Mouse (Mus musculus) testis, adult 2 months (tissue): Measurements from ENCODE around the gene Hrct1. TPM values are rescaled to one million over a fixed set of nuclear protein-coding genes. Genes with fewer than 3 reads are reported as not detected.

Experiments used
- H3K27ac ChIP-seq: fragments of 200-500 bp; 2 replicates; pipeline ENCODE4 v1.5.1; 2012; ENCODE audit warnings: low read depth, low read length; ENCODE audit not compliant: control insufficient read depth, insufficient read depth
- H3K27me3 ChIP-seq: fragments of 200-500 bp; 2 replicates; pipeline ENCODE4 v1.6.1; 2012; ENCODE audit warnings: mild to moderate bottlenecking, low read length, moderate library complexity; ENCODE audit not compliant: control insufficient read depth, insufficient read depth
- H3K36me3 ChIP-seq: fragments of 200-500 bp; 2 replicates; pipeline ENCODE4 v1.6.1; 2012; ENCODE audit warnings: mild to moderate bottlenecking, low read length; ENCODE audit not compliant: control insufficient read depth, insufficient read depth
- H3K4me1 ChIP-seq: fragments of 200-500 bp; 2 replicates; pipeline ENCODE4 v1.6.1; 2012; ENCODE audit warnings: low read length; ENCODE audit not compliant: control insufficient read depth, insufficient read depth
- H3K4me3 ChIP-seq: fragments of 200-500 bp; 2 replicates; pipeline ENCODE4 v1.5.1; 2012; ENCODE audit warnings: low read depth, mild to moderate bottlenecking, low read length, moderate library complexity, mixed read lengths; ENCODE audit not compliant: control insufficient read depth
- CTCF ChIP-seq: fragments of 200-500 bp; IDR thresholded peaks from 2 replicates; pipeline ENCODE4 v1.5.1; 2012; ENCODE audit warnings: low read depth, mild to moderate bottlenecking, inconsistent platforms, low read length, moderate library complexity; ENCODE audit not compliant: control insufficient read depth, insufficient read depth, insufficient replicate concordance
- POLR2A ChIP-seq: fragments of 200-500 bp; IDR thresholded peaks from 2 replicates; pipeline ENCODE4 v1.6.1; 2012; ENCODE audit warnings: low read depth, mild to moderate bottlenecking, inconsistent platforms, low read length, moderate library complexity; ENCODE audit not compliant: control insufficient read depth
- polyA plus RNA-seq: library from polyadenylated mRNA; depleted of rRNA; stranded (reverse); fragments of >200 nt; gene quantifications from 2 replicates; pipeline ENCODE4 v1.2.3, GENCODE M21; 2012; rRNA removed

Gene Hrct1
- polyA plus RNA-seq, 1 experiment, result 0.62 TPM

- H3K4me3 ChIP-seq, result no peak overlapping the region
- H3K27ac ChIP-seq, result no peak overlapping the region
- no peaks in the 10 kb centered on the region for H3K36me3 ChIP-seq
- peaks cover 3% of the 10 kb centered on the region; the same call in 1 of the 2 replicates for H3K4me1 ChIP-seq
- no peaks in the 10 kb centered on the region for H3K27me3 ChIP-seq
- peak; percentile 11; the same call in 1 of the 2 replicates for TF ChIP-seq CTCF
- no peak for TF ChIP-seq POLR2A
Observed at GRCm38 (mm10) chr4:43761336-43761735, 34.3 kb downstream of the Hrct1 start.

GRCm38 (mm10) chr4:43763410-43763809, 36.4 kb downstream of the Hrct1 start:
- H3K27ac ChIP-seq, result no peak overlapping the region
- no peaks in the 10 kb centered on the region for H3K27me3 ChIP-seq
- no peaks in the 10 kb centered on the region for H3K36me3 ChIP-seq
- no peak overlapping the region for H3K4me3 ChIP-seq
- peaks cover 3% of the 10 kb centered on the region; the same call in 1 of the 2 replicates for H3K4me1 ChIP-seq
- TF ChIP-seq CTCF, result peak; percentile 29; the same call in 1 of the 2 replicates
- no peak for TF ChIP-seq POLR2A

- Histone ChIP-seq H3K36me3 (no peaks in the 10 kb centered on the region), H3K27ac (no peak overlapping the region), H3K4me1 (no peaks in the 10 kb centered on the region), H3K27me3 (no peaks in the 10 kb centered on the region), H3K4me3 (no peak overlapping the region)
- TF ChIP-seq POLR2A (no peak), CTCF (no peak)
Observed at GRCm38 (mm10) chr4:43768341-43768740, 41.4 kb downstream of the Hrct1 start.

GRCm38 (mm10) chr4:43769374-43769773, 42.4 kb downstream of the Hrct1 start:
- H3K27ac ChIP-seq, result no peak overlapping the region
- no peak for TF ChIP-seq CTCF
- TF ChIP-seq POLR2A, result no peak
- H3K27me3 ChIP-seq, result no peaks in the 10 kb centered on the region
- no peak overlapping the region for H3K4me3 ChIP-seq
- H3K4me1 ChIP-seq, result no peaks in the 10 kb centered on the region
- H3K36me3 ChIP-seq, result no peaks in the 10 kb centered on the region

- TF ChIP-seq CTCF (no peak), POLR2A (no peak)
- no peaks in the 10 kb centered on the region for H3K36me3 ChIP-seq
- no peaks in the 10 kb centered on the region for H3K4me1 ChIP-seq
- H3K27me3 ChIP-seq, result no peaks in the 10 kb centered on the region
- no peak within 1 kb of the TSS for H3K4me3 ChIP-seq
- no peak within 1 kb of the TSS for H3K27ac ChIP-seq
Observed at GRCm38 (mm10) chr4:43770909-43771308, 43.9 kb downstream of the Hrct1 start, which contains the start of gene Olfr159. TSS of gene Olfr159 (minus strand) at chr4:43771009.

GRCm38 (mm10) chr4:43771626-43772025, 44.6 kb downstream of the Hrct1 start:
- no peak overlapping the region for H3K27ac ChIP-seq
- TF ChIP-seq CTCF (no peak), POLR2A (no peak)

GRCm38 (mm10) chr4:43772304-43772703, 45.3 kb downstream of the Hrct1 start:
- no peak for TF ChIP-seq POLR2A
- TF ChIP-seq CTCF, result no peak
- Histone ChIP-seq H3K36me3 (no peaks in the 10 kb centered on the region), H3K4me3 (no peak overlapping the region)

More at GRCm38 (mm10) chr4:43771626-43772025, 44.6 kb downstream of the Hrct1 start:
- Histone ChIP-seq H3K27me3 (no peaks in the 10 kb centered on the region), H3K4me1 (no peaks in the 10 kb centered on the region), H3K36me3 (no peaks in the 10 kb centered on the region), H3K4me3 (no peak overlapping the region)

More at GRCm38 (mm10) chr4:43772304-43772703, 45.3 kb downstream of the Hrct1 start:
- H3K4me1 ChIP-seq, result no peaks in the 10 kb centered on the region
- no peaks in the 10 kb centered on the region for H3K27me3 ChIP-seq
- no peak overlapping the region for H3K27ac ChIP-seq

Other genes starting within 250 kb of the Hrct1 start
- gene Sit1, start 243.5 kb upstream of the Hrct1 start, polyA plus RNA-seq, result not detected in 2 replicates
- gene Ccdc107, start 234.3 kb upstream of the Hrct1 start, polyA plus RNA-seq, result 33.5 and 46.6 TPM in 2 replicates
- gene Arhgef39, start 227.5 kb upstream of the Hrct1 start, polyA plus RNA-seq, result 26.6 and 27.3 TPM in 2 replicates
- gene Car9, start 220.2 kb upstream of the Hrct1 start, polyA plus RNA-seq, result 0.07 and 0.38 TPM in 2 replicates
- 6.0 and 22.9 TPM in 2 replicates for gene Tpm2, start 203.4 kb upstream of the Hrct1 start, polyA plus RNA-seq
- gene Creb3, start 164.9 kb upstream of the Hrct1 start, polyA plus RNA-seq, result 27.9 and 35.0 TPM in 2 replicates
- 44.9 and 51.8 TPM in 2 replicates for gene Tln1, start 164.5 kb upstream of the Hrct1 start, polyA plus RNA-seq
- gene Rgp1, start 148.5 kb upstream of the Hrct1 start, polyA plus RNA-seq, result 36.8 and 37.6 TPM in 2 replicates
- 61.0 and 65.0 TPM in 2 replicates for gene Gba2, start 148.3 kb upstream of the Hrct1 start, polyA plus RNA-seq
- 0.83 and 1.1 TPM in 2 replicates for gene Msmp, start 142.7 kb upstream of the Hrct1 start, polyA plus RNA-seq
- 2.6 and 4.0 TPM in 2 replicates for gene Npr2, start 95.3 kb upstream of the Hrct1 start, polyA plus RNA-seq
- 112 and 124 TPM in 2 replicates for gene Spag8, start 73.6 kb upstream of the Hrct1 start, polyA plus RNA-seq
- gene Hint2, start 70.7 kb upstream of the Hrct1 start, polyA plus RNA-seq, result 11.6 and 14.3 TPM in 2 replicates
- gene Tmem8b, start 58.2 kb upstream of the Hrct1 start, polyA plus RNA-seq, result 55.7 and 59.7 TPM in 2 replicates
- gene Fam221b, start 58.0 kb upstream of the Hrct1 start, polyA plus RNA-seq, result 182 and 185 TPM in 2 replicates
- not detected in 2 replicates for gene Olfr70, start 26.4 kb upstream of the Hrct1 start, polyA plus RNA-seq
- not detected in 2 replicates for gene Olfr71, start 16.9 kb upstream of the Hrct1 start, polyA plus RNA-seq
- 3.0 and 4.6 TPM in 2 replicates for gene Spaar, start 2.8 kb downstream of the Hrct1 start, polyA plus RNA-seq
- gene Olfr159, start 43.8 kb downstream of the Hrct1 start, polyA plus RNA-seq, result not detected in 2 replicates
- not detected in 2 replicates for gene Olfr156, start 96.7 kb downstream of the Hrct1 start, polyA plus RNA-seq
- gene Olfr157, start 113.0 kb downstream of the Hrct1 start, polyA plus RNA-seq, result not detected in 2 replicates
- gene Olfr155, start 124.4 kb downstream of the Hrct1 start, polyA plus RNA-seq, result not detected in 2 replicates
- 7.2 and 7.4 TPM in 2 replicates for gene Reck, start 148.3 kb downstream of the Hrct1 start, polyA plus RNA-seq
- 1.6 and 1.8 TPM in 2 replicates for gene Glipr2, start 230.2 kb downstream of the Hrct1 start, polyA plus RNA-seq